Mouse (Mus musculus) liver, adult (tissue): ENCODE results near the gene Nfe2l2.

Experiments
- GATA4 ChIP-seq: IDR thresholded peaks from 2 replicates; pipeline ENCODE4 v1.6.1; 2014; ENCODE audit warnings: mild to moderate bottlenecking, low read length; ENCODE audit not compliant: insufficient replicate concordance

Nfe2l2 gene

GRCm38 (mm10) chr2:75698007-75698406, 6.4 kb downstream of the Nfe2l2 start:
- no peak for TF ChIP-seq GATA4

- TF ChIP-seq GATA4, result peak; percentile 29; the same call in 1 of the 2 replicates
Observed at GRCm38 (mm10) chr2:75697222-75697621, 7.2 kb downstream of the Nfe2l2 start.

GRCm38 (mm10) chr2:75696371-75696770, 8.1 kb downstream of the Nfe2l2 start:
- TF ChIP-seq GATA4, result no peak

GRCm38 (mm10) chr2:75695676-75696350, 8.6 kb downstream of the Nfe2l2 start:
- no peak for TF ChIP-seq GATA4

- TF ChIP-seq GATA4, result no peak
Observed at GRCm38 (mm10) chr2:75692369-75692768, 12.1 kb downstream of the Nfe2l2 start.

GRCm38 (mm10) chr2:75691316-75691715, 13.1 kb downstream of the Nfe2l2 start:
- TF ChIP-seq GATA4, result no peak

- TF ChIP-seq GATA4, result no peak
Observed at GRCm38 (mm10) chr2:75690656-75691055, 13.8 kb downstream of the Nfe2l2 start.

- TF ChIP-seq GATA4, result no peak
Observed at GRCm38 (mm10) chr2:75689482-75690158, 14.8 kb downstream of the Nfe2l2 start.

- TF ChIP-seq GATA4, result no peak
Observed at GRCm38 (mm10) chr2:75688901-75689300, 15.5 kb downstream of the Nfe2l2 start.

- no peak for TF ChIP-seq GATA4
Observed at GRCm38 (mm10) chr2:75687040-75687749, 17.2 kb downstream of the Nfe2l2 start.

GRCm38 (mm10) chr2:75685458-75685861, 19.0 kb downstream of the Nfe2l2 start:
- no peak for TF ChIP-seq GATA4

- no peak for TF ChIP-seq GATA4
Observed at GRCm38 (mm10) chr2:75684526-75684925, 19.9 kb downstream of the Nfe2l2 start.

- no peak for TF ChIP-seq GATA4
Observed at GRCm38 (mm10) chr2:75682978-75683709, 21.3 kb downstream of the Nfe2l2 start.

- TF ChIP-seq GATA4, result no peak
Observed at GRCm38 (mm10) chr2:75681439-75681838, 23.0 kb downstream of the Nfe2l2 start.

GRCm38 (mm10) chr2:75679947-75680346, 24.5 kb downstream of the Nfe2l2 start:
- TF ChIP-seq GATA4, result no peak
